Mouse (Mus musculus) A20 (cell line): ENCODE results near the gene Eef2k.
A peak's percentile ranks its signal among the peaks of the same experiment; 100 is the strongest.

Experiments used
- DNase-seq: peaks from one replicate; pipeline ENCODE4 v3.0.0-alpha.2; 2011; ENCODE audit warnings: low read depth, low spot score

Eef2k gene

GRCm38 (mm10) chr7:120844689-120845088, 2.1 kb downstream of the Eef2k start:
- DNase-seq, result no peak

GRCm38 (mm10) chr7:120848831-120849512, 6.3 kb downstream of the Eef2k start:
- DNase-seq, result no peak

- no peak for DNase-seq
Observed at GRCm38 (mm10) chr7:120850165-120850564, 7.5 kb downstream of the Eef2k start.

GRCm38 (mm10) chr7:120859854-120860253, 17.2 kb downstream of the Eef2k start:
- no peak for DNase-seq

GRCm38 (mm10) chr7:120860799-120861487, 18.3 kb downstream of the Eef2k start:
- peak; percentile 9 for DNase-seq

- no peak for DNase-seq
Observed at GRCm38 (mm10) chr7:120861488-120862047, 18.9 kb downstream of the Eef2k start.

GRCm38 (mm10) chr7:120862196-120862595, 19.6 kb downstream of the Eef2k start:
- DNase-seq, result no peak

- no peak for DNase-seq
Observed at GRCm38 (mm10) chr7:120862626-120863025, 20.0 kb downstream of the Eef2k start.

- DNase-seq, result no peak
Observed at GRCm38 (mm10) chr7:120863476-120863875, 20.8 kb downstream of the Eef2k start.

- no peak for DNase-seq
Observed at GRCm38 (mm10) chr7:120865100-120865499, 22.5 kb downstream of the Eef2k start.

GRCm38 (mm10) chr7:120865832-120866231, 23.2 kb downstream of the Eef2k start:
- DNase-seq, result no peak

- DNase-seq, result no peak
Observed at GRCm38 (mm10) chr7:120866684-120867083, 24.1 kb downstream of the Eef2k start.

GRCm38 (mm10) chr7:120867720-120868119, 25.1 kb downstream of the Eef2k start:
- no peak for DNase-seq

GRCm38 (mm10) chr7:120869883-120870282, 27.3 kb downstream of the Eef2k start:
- no peak for DNase-seq

GRCm38 (mm10) chr7:120870431-120871008, 27.9 kb downstream of the Eef2k start:
- DNase-seq, result no peak

GRCm38 (mm10) chr7:120873083-120873482, 30.5 kb downstream of the Eef2k start:
- DNase-seq, result no peak

- DNase-seq, result no peak
Observed at GRCm38 (mm10) chr7:120874021-120874420, 31.4 kb downstream of the Eef2k start.

- no peak for DNase-seq
Observed at GRCm38 (mm10) chr7:120874764-120875539, 32.3 kb downstream of the Eef2k start.

GRCm38 (mm10) chr7:120875540-120876388, 33.1 kb downstream of the Eef2k start:
- DNase-seq, result no peak

GRCm38 (mm10) chr7:120878271-120878670, 35.6 kb downstream of the Eef2k start:
- DNase-seq, result no peak

- DNase-seq, result no peak
Observed at GRCm38 (mm10) chr7:120879972-120880371, 37.3 kb downstream of the Eef2k start.
